Mouse (Mus musculus): Measurements from ENCODE around the gene Pde6h. TPM values are rescaled to one million over a fixed set of nuclear protein-coding genes. Genes with fewer than 3 reads are reported as not detected.
A peak's percentile ranks its signal among the peaks of the same experiment; 100 is the strongest.
"Not testable (repeated sequence)": the region's sequence is repeated elsewhere in the genome, so short reads cannot be mapped to it uniquely, and the experiment has no call there.

Pde6h gene
- polyA plus RNA-seq, 1 experiment from 2014 or later, result not detected

GRCm38 (mm10) chr6:136964609-136965510, 41.2 kb downstream of the Pde6h start:
- H3K9ac ChIP-seq, result no peak overlapping the region
- WGBS, result 62% methylated on average over 13 of the region's 13 CpGs
- H3K27ac ChIP-seq, result no peak overlapping the region
- ATAC-seq (ENCODE audit: insufficient number of reproducible peaks, insufficient read depth, low FRiP score, low TSS enrichment, low read depth), result no peak
- no peak overlapping the region for H3K4me2 ChIP-seq
- H3K4me1 ChIP-seq, result no peaks in the 10 kb centered on the region
- H3K9me3 ChIP-seq, result no peaks in the 10 kb centered on the region
- no peak overlapping the region for H3K4me3 ChIP-seq
- H3K36me3 ChIP-seq, result no peaks in the 10 kb centered on the region
- no peaks in the 10 kb centered on the region for H3K27me3 ChIP-seq

DNA sequence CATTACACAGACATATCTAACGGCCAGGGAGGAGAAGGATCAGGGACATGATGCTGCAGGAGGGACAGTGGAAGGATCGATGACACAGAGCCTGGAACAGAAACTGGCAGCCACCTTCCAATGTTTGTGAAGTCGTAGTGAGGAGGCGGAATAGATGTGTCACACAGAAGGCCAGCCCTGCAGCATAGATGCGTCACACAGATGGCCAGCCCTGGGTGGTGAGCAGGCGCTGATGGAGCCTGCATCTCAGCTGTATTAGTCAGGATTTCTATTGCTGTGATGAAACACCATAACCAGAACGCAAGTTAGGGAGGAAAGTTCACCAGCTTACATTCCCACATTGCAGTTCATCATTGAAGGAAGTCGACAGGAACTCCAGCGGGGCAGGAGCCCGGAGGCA, 42.3 kb downstream of the Pde6h start:
- Histone ChIP-seq H3K27me3 (no peaks in the 10 kb centered on the region), H3K4me1 (no peaks in the 10 kb centered on the region), H3K36me3 (no peaks in the 10 kb centered on the region), H3K4me2 (no peak overlapping the region), H3K27ac (no peak overlapping the region), H3K4me3 (no peak overlapping the region), H3K9me3 (no peaks in the 10 kb centered on the region), H3K9ac (no peak overlapping the region)
- ATAC-seq (ENCODE audit: insufficient number of reproducible peaks, insufficient read depth, low FRiP score, low TSS enrichment, low read depth), result no peak
- WGBS, result 68% methylated on average over 10 of the region's 10 CpGs

DNA sequence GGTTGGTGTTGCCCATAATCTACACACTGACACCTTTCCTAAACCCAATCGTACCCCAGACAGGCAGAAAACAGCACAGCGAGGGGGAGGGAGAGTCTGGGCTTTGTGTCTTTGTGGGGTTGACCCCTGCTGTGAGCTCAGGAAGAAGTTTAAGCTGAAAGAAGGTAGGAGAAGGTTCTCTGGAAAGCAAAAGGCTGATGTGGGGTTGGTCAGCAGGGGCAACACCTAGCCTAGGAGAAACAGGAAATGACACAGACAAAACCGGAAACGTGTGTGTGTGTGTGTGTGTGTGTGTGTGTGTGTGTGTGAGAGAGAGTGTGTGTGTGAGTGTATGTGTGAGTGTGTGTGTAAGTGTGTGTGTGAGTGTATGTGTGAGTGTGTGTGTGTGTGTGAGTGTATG, 43.8 kb downstream of the Pde6h start:
- ATAC-seq (ENCODE audit: insufficient number of reproducible peaks, insufficient read depth, low FRiP score, low TSS enrichment, low read depth), result no peak
- Histone ChIP-seq H3K36me3 (no peaks in the 10 kb centered on the region), H3K9ac (no peak overlapping the region), H3K27me3 (no peaks in the 10 kb centered on the region), H3K27ac (no peak overlapping the region), H3K4me3 (no peak overlapping the region), H3K9me3 (no peaks in the 10 kb centered on the region), H3K4me2 (no peak overlapping the region), H3K4me1 (no peaks in the 10 kb centered on the region)
- 69% methylated on average over 4 of the region's 4 CpGs for WGBS

DNA sequence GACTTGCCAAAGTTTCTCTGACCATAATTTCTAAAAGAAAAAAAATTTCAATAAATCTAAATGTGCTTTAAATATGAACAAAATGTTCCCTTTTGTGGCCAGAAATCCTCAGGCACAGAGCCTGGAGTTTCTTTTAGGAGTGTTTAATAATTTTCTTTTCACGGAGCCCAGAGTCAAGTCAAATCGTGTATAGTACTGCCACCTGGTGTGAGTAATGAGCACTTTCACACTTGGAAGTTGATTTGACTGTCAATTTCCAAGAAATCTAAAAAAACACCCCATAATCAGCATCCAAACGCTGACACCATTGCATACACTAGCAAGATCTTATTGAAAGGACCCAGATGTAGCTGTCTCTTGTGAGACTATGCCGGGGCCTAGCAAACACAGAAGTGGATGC, 45.2 kb downstream of the Pde6h start:
- not testable (repeated sequence) for H3K9me3 ChIP-seq
- WGBS, result 34% methylated on average over 4 of the region's 4 CpGs

DNA sequence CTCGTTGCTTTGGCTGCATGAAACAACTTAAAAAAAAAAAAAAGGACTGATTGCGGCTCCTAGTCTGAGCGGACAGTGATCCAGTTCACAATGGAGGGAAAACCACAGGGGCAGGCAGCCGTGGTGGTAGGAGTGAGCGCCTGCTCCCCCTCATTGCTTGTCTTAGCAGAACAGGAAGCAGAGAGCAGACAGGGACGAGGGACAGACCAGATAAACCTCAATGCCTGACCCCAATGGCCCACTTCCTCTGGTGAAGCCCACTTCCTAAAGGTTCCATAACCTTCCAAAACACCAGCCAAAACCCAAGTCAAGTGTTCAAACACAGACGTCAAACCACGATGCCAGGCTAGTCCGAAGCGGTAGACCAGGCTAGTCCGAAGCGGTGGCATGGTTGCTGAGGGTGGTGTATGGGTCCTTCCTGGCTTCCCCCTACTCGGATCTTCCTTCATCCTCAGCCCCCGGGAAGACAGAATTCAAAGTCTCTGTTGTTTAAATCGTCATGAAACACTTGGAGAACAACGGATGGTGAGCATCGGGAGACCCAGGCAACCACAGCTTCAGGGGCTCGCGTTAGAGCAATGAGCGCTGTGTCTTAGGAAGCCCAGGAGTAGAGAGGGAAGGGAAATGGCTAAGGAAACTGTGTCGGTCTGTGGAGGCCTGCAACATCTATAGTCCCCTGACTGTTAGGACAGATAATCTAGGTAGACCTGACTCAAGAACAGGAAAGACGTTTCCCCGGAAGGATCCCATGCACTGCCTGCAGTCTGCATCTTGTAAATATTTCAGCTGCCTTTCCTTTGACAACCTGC, 55.8 kb downstream of the Pde6h start:
- H3K27ac ChIP-seq, result 0 out of 2 replicates have a peak overlapping the region, but pooled peaks have one; percentile 49

More for the DNA sequence above, 45.2 kb downstream of the Pde6h start:
- not testable (repeated sequence) for ATAC-seq (ENCODE audit: insufficient number of reproducible peaks, insufficient read depth, low FRiP score, low TSS enrichment, low read depth); H3K27me3 ChIP-seq; H3K27ac ChIP-seq; H3K4me2 ChIP-seq; H3K4me3 ChIP-seq; H3K9ac ChIP-seq; H3K36me3 ChIP-seq; H3K4me1 ChIP-seq

GRCm38 (mm10) chr6:136980331-136980746, 56.7 kb downstream of the Pde6h start:
- H3K27me3 ChIP-seq, result no peaks in the 10 kb centered on the region
- H3K27ac ChIP-seq, result peak overlapping the region; percentile 49; the same call in 1 of the 2 replicates
- H3K4me3 ChIP-seq, result no peak overlapping the region
- H3K4me1 ChIP-seq, result peaks cover 11% of the 10 kb centered on the region
- H3K9ac ChIP-seq, result 0 out of 2 replicates have a peak overlapping the region, but pooled peaks have one; percentile 27
- H3K4me2 ChIP-seq, result no peak overlapping the region
- no peaks in the 10 kb centered on the region for H3K36me3 ChIP-seq
- H3K9me3 ChIP-seq, result no peaks in the 10 kb centered on the region
- ATAC-seq (ENCODE audit: insufficient number of reproducible peaks, insufficient read depth, low FRiP score, low TSS enrichment, low read depth), result 0 out of 2 replicates have a peak, but pooled peaks have one; percentile 15
- WGBS, result 26% methylated on average over 3 of the region's 3 CpGs

More for the DNA sequence above, 55.8 kb downstream of the Pde6h start:
- Histone ChIP-seq H3K9ac (no peak overlapping the region), H3K36me3 (no peaks in the 10 kb centered on the region), H3K27me3 (no peaks in the 10 kb centered on the region), H3K4me1 (peaks cover 9% of the 10 kb centered on the region), H3K4me2 (no peak overlapping the region), H3K9me3 (no peaks in the 10 kb centered on the region), H3K4me3 (no peak overlapping the region)
- no peak for ATAC-seq (ENCODE audit: insufficient number of reproducible peaks, insufficient read depth, low FRiP score, low TSS enrichment, low read depth)
- WGBS, result 86% methylated on average over 23 of the region's 23 CpGs

DNA sequence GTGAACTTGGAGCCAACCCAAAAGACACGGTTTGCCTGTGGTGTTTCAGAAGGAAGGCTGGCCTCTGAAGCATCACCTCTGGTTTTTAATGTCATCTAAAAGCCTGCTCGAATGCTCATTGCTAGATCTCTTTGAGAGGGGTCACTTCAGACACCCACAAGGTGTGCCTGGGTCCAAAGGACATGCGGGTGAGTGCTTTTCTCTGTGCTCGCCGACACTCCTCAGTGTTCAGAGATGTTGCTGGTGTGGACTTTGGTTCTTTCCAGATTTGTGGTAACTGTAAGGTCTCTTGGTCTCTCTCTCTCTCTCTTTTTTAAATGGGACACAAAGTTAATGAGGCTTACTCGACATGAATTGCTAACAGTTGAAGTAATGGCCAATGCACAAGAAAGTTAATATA, 58.9 kb downstream of the Pde6h start:
- no peaks in the 10 kb centered on the region for H3K9me3 ChIP-seq
- H3K36me3 ChIP-seq, result no peaks in the 10 kb centered on the region
- peaks cover 11% of the 10 kb centered on the region for H3K4me1 ChIP-seq
- H3K9ac ChIP-seq, result no peak overlapping the region
- no peak overlapping the region for H3K27ac ChIP-seq
- H3K4me2 ChIP-seq, result no peak overlapping the region
- no peak overlapping the region for H3K4me3 ChIP-seq
- 82% methylated on average over 6 of the region's 6 CpGs for WGBS
- no peak for ATAC-seq (ENCODE audit: insufficient number of reproducible peaks, insufficient read depth, low FRiP score, low TSS enrichment, low read depth)
- no peaks in the 10 kb centered on the region for H3K27me3 ChIP-seq

DNA sequence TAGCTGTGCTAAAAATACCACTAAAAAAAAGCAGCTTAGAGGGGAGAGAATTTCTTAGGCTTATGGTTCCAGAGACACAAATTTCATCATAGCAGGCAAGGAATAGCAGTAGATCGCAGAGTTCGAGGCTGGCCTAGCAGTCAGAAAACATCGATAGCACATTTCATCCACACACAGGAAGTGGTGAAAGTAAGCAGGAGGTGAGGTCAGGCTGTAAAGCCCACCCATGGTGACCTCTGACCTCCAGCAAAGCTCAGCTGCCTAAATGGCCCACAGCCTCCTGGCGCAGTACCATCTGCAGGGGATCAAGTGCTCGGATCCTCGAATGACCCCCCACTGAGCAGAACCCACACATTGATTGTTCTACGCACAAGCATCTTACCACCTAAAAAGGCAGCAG, 59.6 kb downstream of the Pde6h start:
- 60% methylated on average over 7 of the region's 7 CpGs for WGBS
- Histone ChIP-seq H3K27ac (no peak overlapping the region), H3K4me2 (no peak overlapping the region), H3K9me3 (no peaks in the 10 kb centered on the region), H3K27me3 (no peaks in the 10 kb centered on the region), H3K36me3 (no peaks in the 10 kb centered on the region), H3K9ac (no peak overlapping the region), H3K4me3 (no peak overlapping the region), H3K4me1 (peaks cover 11% of the 10 kb centered on the region)
- no peak for ATAC-seq (ENCODE audit: insufficient number of reproducible peaks, insufficient read depth, low FRiP score, low TSS enrichment, low read depth)

GRCm38 (mm10) chr6:136986019-136986418, 62.4 kb downstream of the Pde6h start:
- H3K4me1 ChIP-seq, result peaks cover 16% of the 10 kb centered on the region; the same call in 1 of the 2 replicates
- WGBS, result 72% methylated on average over 13 of the region's 13 CpGs
- H3K4me2 ChIP-seq, result no peak overlapping the region
- no peak for ATAC-seq (ENCODE audit: insufficient number of reproducible peaks, insufficient read depth, low FRiP score, low TSS enrichment, low read depth)
- H3K27ac ChIP-seq, result no peak overlapping the region
- H3K4me3 ChIP-seq, result no peak overlapping the region
- H3K9ac ChIP-seq, result no peak overlapping the region
- H3K36me3 ChIP-seq, result no peaks in the 10 kb centered on the region
- no peaks in the 10 kb centered on the region for H3K27me3 ChIP-seq
- H3K9me3 ChIP-seq, result no peaks in the 10 kb centered on the region

DNA sequence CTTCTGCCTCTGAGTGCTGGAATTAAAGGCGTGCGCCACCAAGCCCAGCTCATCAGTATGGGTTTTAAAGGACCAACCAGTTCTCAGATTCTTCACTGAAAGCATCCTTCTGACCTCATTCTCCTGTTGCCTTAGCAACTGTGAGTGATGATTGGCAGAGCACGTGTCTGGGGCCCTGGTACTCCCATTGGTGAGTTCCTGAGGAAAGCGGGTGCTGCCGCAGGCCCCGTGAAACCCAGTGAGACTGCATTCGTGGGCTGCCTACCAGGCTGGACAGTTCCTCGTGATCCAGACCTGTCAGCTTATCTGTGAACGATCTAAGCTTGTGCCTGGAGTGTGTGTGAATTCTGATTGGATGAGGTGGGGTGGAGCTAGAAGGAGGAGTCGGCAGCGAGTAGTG, 63.1 kb downstream of the Pde6h start:
- no peaks in the 10 kb centered on the region for H3K9me3 ChIP-seq
- no peaks in the 10 kb centered on the region for H3K36me3 ChIP-seq
- no peak overlapping the region for H3K4me2 ChIP-seq
- no peaks in the 10 kb centered on the region for H3K27me3 ChIP-seq
- no peak overlapping the region for H3K4me3 ChIP-seq
- ATAC-seq (ENCODE audit: insufficient number of reproducible peaks, insufficient read depth, low FRiP score, low TSS enrichment, low read depth), result no peak
- peaks cover 19% of the 10 kb centered on the region; the same call in 1 of the 2 replicates for H3K4me1 ChIP-seq
- WGBS, result 54% methylated on average over 11 of the region's 11 CpGs
- H3K27ac ChIP-seq, result no peak overlapping the region
- no peak overlapping the region for H3K9ac ChIP-seq

DNA sequence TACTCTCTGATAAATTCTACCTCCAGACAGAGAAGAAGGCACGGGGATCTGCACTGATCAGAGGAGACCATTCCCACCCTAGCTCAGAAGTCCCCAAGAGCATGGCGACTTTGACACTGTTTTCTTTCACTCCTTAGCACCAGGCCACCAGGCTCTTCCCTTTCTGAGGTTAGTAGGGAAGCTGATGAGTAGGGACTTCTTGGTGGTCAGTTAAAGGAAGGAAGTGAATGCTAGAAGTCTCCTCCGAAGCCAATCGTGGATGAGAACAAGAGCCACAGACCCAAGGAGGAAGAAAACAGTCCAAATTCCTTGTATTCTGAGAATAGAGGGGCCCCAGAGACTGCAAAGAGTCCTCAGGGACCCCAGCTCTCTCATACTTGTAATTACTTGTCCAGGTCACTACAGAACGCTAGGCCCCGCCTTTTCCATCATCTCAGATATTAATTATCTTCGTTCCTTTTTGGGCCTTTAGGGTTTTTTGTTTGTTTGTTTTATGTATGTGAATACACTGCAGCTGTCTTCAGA, 65.0 kb downstream of the Pde6h start:
- Histone ChIP-seq H3K27me3 (no peaks in the 10 kb centered on the region), H3K27ac (no peak overlapping the region), H3K4me2 (no peak overlapping the region), H3K36me3 (no peaks in the 10 kb centered on the region), H3K9me3 (no peaks in the 10 kb centered on the region), H3K4me3 (no peak overlapping the region), H3K9ac (no peak overlapping the region), H3K4me1 (peaks cover 20% of the 10 kb centered on the region; the same call in 1 of the 2 replicates)
- WGBS, result 86% methylated on average over 7 of the region's 7 CpGs
- no peak for ATAC-seq (ENCODE audit: insufficient number of reproducible peaks, insufficient read depth, low FRiP score, low TSS enrichment, low read depth)
